Mouse (Mus musculus): ENCODE measurements around the gene Galp.
"Not testable (repeated sequence)": the region's sequence is repeated elsewhere in the genome, so short reads cannot be mapped to it uniquely, and the experiment has no call there.

Galp gene

DNA sequence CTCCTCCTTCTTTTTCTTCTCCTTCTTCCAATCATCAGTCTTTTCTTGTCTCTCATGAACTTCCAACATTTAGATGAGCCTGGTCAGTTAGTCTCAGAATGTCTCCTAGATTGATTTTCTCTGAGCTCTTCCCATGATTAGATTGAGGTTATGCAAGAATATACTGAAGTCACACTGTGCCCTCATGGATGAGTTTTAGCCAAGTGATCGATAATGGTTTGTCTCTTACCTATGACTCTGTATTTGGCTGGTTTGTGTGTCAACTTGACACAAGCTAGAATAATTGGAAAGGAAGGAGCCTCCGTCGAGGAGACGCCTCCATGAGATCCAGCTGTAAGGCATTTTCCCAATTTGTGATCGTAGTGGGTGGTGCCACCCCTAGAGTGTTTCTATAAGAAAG lies 57.6 kb downstream of the Galp start:
- in situ Hi-C loops (cut with MboI; ENCODE audit: low sequenced_read_pairs): no loop called here

- in situ Hi-C loops (cut with MboI; ENCODE audit: low sequenced_read_pairs): no loop called here
Observed at GRCm38 (mm10) chr7:6257386-6257785, 60.5 kb downstream of the Galp start.

- in situ Hi-C loops (cut with MboI; ENCODE audit: low sequenced_read_pairs): no loop called here
Observed at GRCm38 (mm10) chr7:6258232-6259220, 61.6 kb downstream of the Galp start.

- in situ Hi-C loops (cut with MboI; ENCODE audit: low sequenced_read_pairs): not testable (repeated sequence)
Observed at GRCm38 (mm10) chr7:6260004-6260403, 63.1 kb downstream of the Galp start.

DNA sequence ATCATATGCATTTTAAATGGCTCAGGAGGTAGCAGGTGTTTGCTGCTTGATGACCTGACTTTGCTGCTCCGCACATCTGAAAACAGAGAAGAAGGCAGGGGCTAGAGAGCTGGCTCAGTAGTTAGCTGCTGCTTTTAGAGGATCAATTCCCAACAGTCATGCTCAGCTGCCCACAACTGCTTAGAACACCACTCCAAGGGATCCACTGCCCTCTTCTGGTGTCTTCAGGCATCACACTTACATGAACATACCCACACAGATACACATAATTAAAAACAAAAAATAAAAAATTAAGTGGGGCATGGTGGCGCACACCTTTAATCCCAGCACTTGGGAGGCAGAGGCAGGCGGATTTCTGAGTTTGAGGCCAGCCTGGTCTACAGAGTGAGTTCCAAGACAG lies 65.2 kb downstream of the Galp start:
- in situ Hi-C loops (cut with MboI; ENCODE audit: low sequenced_read_pairs): no loop called here

DNA sequence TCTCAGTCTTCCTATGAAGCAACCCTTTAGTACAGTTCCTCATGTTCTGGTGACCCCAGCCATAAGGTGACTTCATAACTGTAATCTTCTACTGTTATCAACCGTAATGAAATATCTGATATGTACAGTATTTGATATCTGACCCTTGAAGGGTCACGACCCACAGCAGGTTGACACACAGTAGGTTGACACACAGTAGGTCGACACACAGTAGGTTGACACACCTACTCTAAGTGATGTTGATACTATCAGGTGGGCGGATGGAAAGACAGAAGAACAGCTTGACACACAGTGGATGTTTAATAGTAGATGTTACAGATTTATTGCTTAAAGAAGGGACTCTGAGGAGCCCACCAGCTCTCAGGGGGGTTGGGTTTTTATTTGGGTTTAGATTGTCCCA lies 66.1 kb downstream of the Galp start:
- in situ Hi-C loops (cut with MboI; ENCODE audit: low sequenced_read_pairs): no loop called here

DNA sequence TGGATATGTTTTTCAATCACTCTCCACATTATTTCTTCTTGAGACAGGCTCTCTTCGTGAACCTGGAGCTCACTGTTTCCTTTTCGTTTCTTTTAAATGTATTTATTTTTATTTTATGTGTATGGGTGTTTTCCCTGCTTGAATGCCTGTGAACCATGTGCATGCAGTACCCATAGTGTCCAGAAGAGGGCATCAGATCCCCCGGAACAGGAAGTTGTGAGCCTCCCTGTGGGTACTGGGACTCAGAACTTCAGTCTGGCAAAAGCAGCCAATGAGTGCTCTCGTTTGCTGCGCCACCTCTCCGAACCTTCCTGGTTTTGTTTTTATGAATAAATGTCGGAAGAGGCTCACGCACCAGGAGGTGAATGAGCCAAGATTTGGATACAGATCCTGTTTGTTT lies 68.8 kb downstream of the Galp start:
- in situ Hi-C loops (cut with MboI; ENCODE audit: low sequenced_read_pairs): no loop called here

Data from CH12F3 (cell line).